Mouse (Mus musculus) cerebellum, postnatal 25 days (tissue): ENCODE data around the gene Acsf2.
A peak's percentile ranks its signal among the peaks of the same experiment; 100 is the strongest.

Experiments
- DNase-seq, 2 experiments: peaks; one replicate each; pipeline ENCODE4 v3.0.0; 2021; ENCODE audit warnings: mixed read lengths in 2 of 2

Acsf2 gene

DNA sequence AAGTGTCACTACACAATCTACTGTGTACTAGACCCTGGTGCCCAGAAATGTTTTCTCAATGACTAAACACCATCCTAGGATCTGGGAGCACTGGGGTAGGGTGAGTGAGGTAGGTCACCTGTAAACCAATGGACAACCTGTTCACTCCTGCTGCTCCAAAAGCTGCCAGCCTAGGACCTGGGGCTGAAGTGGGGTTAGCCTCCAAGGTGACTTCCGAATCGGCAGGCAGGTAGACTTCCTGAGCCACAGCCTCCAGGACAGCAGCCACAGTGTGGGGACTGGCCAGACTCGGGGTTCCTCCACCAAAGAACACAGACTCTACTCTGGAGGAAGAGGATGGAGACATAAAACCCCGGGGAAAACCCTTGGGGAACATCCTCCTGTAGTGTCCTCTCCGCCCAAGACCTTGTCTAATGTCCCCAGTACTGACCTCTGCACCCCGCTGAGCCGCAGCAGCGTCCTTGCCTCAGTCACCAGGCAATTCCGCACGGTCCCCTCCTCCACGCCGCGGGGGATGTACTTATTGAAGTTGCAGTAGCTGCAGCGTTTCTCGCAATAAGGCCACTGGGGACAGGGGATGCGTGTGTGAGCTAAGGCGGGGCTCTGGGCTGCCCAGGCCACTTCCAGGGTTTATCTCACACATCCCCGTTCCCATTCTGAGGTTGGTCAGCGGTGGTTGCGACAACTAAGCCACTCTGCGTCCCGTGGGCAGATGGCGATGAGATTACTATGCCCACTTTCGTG is 53.5 kb downstream of the Acsf2 start:
- DNase-seq, result peak in 1 of 2 experiments; percentile 78

- DNase-seq, result peak in 1 of 2 experiments; percentile 25
These were observed 54.4 kb downstream of the Acsf2 start for GRCm38 (mm10) chr11:94547271-94547670.

- no peak for DNase-seq
These were observed 55.3 kb downstream of the Acsf2 start for GRCm38 (mm10) chr11:94546381-94546780.

DNA sequence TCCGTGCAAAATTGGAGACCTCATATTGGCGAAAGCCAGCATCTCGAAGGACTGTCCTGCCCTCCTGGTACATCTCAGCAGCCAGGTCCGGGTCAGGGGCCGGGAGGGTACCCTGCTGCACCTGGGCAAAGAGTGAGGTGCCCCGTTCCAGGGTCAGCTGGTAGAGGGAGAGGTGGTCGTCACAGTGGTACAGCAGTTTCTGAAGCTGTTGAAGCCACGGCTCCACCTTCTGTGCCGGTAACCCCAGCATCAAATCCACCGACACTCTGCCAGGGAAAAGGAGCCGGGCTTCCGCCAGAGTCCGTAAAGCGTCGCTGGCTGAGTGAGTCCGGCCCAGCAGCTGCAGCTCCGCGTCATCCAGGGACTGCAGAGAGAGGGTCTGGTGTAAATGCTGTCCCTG is 57.2 kb downstream of the Acsf2 start:
- DNase-seq, result peak; percentile 53 to 55

GRCm38 (mm10) chr11:94543932-94544331 is 57.7 kb downstream of the Acsf2 start:
- DNase-seq, result peak; percentile 96 to 98

GRCm38 (mm10) chr11:94543344-94543743 is 58.3 kb downstream of the Acsf2 start:
- no peak for DNase-seq

- no peak for DNase-seq
These were observed 59.3 kb downstream of the Acsf2 start for GRCm38 (mm10) chr11:94542400-94542799.

DNA sequence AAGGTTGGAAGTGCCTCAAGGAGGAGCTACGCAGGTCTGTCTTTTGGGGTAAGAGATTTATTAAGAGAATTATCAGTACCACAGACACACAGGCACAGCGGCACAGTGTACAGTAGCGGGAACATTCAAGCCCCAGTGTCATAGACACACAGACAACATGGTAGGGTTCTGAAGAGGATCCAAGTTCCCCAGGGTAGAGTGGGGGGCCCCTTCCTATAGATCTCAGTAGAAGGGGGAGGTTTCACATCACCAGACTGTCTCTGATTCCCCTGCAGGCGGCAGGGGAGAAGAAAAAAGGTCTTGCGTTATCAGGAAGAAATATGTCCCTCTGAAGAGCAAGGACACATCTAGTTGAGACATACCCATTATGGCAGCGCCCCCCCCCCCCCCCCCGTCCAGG is 61.9 kb downstream of the Acsf2 start:
- no peak for DNase-seq

- peak in 1 of 2 experiments; percentile 17 for DNase-seq
These were observed 62.9 kb downstream of the Acsf2 start for GRCm38 (mm10) chr11:94538733-94539292.

DNA sequence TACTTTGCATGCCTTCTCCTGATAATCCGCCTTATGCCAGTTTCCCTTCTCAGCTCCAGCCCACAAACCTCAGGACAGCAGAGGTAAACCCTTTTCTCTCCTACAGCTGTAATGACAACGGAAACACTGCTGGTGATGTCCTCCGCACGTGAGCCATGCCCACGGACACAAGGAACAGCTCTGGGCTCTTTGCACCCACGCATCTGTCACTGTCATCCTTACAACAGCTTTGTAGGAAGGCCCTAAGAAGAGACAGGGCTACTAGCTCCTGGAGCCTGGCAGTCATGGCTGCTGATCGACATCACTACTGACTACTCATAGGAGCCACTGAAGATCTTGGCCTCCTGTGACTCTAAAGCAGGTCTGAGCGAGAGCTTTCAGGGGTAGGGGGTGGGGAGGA is 68.5 kb downstream of the Acsf2 start:
- DNase-seq, result no peak

DNA sequence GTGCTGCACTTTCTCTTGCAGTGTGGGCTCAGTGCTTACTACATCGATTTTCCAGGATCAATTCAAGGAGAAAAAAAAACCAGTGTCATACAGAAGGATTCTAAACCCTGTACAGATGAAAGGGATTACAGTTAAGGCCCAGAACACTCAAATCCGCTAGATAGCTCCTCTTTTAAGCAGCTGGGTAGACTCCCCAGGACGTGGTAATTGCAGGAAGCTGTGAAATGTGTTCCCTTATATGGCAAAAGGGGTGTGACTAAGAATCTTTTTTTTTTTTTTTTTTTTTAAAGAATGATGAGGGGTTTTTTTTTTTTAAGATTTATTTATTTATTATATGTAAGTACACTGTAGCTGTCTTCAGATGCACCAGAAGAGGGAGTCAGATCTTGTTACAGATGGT is 72.8 kb downstream of the Acsf2 start:
- DNase-seq, result no peak

GRCm38 (mm10) chr11:94526171-94526879 is 75.3 kb downstream of the Acsf2 start:
- DNase-seq, result no peak

- peak; percentile 77 to 83 for DNase-seq
These were observed 80.3 kb downstream of the Acsf2 start, which contains the start of gene Mycbpap for GRCm38 (mm10) chr11:94521219-94521843. Mycbpap (minus strand) TSS chr11:94521742.

- DNase-seq, result no peak
These were observed 88.2 kb downstream of the Acsf2 start for GRCm38 (mm10) chr11:94513452-94513851.

DNA sequence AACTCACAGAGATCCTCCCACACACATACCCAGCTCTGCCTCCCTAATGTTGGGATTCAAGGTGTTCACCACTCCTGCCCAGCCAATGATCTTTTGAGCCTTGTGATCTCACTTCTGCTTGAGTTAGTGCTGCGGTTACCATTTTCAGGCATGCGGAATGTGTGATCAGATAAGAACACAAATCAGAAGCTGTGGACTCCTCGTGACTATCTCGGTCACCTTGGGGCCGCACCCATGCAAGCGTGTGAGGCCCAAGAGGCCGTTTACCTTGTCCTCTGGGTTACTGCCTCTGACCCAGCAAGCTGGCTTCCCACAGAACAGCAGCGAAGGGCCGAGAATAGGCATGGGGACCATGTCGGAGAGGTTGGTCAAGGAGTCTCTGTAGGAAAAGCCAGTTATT is 92.7 kb downstream of the Acsf2 start:
- no peak for DNase-seq
